Mouse (Mus musculus) kidney, adult 8-10 months (tissue): ENCODE measurements around the gene Atp11c.

Experiments
- DNase-seq, 2 experiments: peaks; one replicate each; pipeline ENCODE4 v3.0.0; 2022

Gene Atp11c

DNA sequence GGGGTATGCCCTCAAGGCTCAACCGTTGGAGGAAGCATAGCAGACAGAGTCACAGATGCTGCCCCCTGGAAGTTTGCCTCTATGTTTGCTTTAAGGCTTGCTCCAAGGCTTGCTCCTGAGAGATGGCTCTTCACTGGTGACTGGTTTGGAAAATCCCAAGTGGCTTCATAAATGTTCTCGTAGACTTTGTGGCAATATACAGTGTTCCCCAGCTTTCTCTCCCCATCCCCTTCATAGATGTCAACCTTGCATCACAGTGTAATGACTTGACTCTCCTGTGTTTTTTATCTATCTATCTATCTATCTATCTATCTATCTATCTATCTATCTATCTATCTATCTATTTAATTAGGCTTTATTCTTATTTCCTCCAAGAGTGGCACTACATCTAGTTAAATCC is at the start of gene Atp11c:
Gene Atp11c, minus strand, starts transcription at position 101 of the 400 bp plus-strand sequence.
- DNase-seq = no peak

DNA sequence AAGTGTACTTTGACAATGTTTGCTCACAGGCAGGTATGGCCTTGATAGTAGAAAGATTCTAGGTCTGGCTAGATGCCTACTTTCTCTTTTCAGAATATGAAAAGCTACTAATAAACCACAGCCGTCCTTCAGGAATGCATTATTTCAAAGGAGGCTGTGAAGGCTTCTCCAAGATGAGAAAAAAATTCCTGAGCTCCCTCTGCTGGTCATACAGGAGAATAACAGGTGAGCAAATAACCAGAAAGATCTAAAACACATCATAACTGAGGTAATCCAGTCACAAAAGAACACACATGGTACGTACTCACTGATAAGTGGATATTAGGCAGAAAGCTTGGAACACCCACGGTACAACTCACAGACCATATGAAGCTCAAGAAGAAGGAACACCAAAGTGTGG is 16.7 kb upstream of the Atp11c start:
- no peak for DNase-seq

DNA sequence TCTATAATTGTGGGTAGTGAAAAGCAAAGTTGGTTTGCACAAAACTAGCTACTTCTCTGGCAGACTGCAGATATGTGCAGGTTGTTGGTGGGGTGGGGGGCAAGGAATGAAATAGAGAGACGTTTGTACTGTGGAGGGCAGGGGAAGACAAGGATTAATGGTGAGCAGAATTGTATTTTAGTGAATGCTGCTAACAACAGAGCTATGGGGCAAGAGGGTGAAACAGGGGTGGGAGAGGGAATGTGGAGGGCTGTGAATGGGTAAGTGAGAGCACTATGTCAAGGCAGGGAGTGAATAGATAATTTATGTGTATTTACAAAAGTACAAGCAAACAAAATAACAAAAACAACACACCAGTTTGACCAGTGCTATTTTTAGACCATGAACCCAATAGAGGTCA is 22.0 kb downstream of the Atp11c start:
- DNase-seq = no peak

GRCm38 (mm10) chrX:60569047-60569446 is 23.5 kb downstream of the Atp11c start:
- DNase-seq = no peak

- DNase-seq = no peak
Observed at GRCm38 (mm10) chrX:60555242-60555641, 37.3 kb downstream of the Atp11c start.

DNA sequence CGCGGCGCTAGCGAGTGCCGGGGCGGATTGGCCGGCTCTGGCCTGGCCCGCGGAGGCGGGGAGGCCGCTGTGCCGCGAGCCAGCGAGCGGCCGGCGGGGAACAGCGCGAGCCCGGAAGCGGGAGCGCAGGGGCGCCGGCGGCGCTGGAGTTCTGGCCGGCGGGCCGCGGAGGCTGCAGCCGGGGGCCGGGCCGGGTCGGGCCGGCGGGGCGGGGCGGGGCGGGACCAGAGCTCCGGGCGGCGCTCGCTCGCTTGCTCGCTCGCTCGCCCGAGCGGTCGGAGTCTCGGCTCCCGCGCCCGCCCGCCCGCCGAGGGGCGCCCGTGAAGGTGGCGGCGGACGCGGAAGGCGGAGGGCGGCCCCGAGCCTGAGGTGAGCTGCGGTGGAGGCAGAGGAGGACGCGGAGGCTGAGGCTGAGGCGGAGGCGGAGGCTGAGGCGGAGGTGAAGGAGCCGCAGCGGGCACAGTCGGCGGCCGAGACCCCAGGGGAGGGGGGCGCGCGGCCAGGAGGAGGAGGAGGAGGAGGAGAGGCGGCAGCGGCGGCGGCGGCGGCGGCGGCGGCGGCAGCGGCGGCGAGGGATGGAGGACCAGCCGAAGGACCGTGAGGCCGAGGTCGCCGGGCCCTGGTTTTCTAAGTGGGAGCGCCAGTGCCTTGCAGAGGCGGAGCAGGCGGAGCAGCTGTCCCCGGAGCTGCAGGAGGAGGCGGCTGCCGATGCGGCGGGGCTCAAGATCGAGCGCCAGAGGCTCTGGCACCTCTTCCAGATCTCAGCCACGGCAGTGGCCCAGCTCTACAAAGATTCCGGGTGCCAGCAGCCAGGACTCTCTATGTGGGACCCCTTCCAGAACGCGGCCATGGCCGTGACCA is 44.8 kb downstream of the Atp11c start:
- DNase-seq = peak; percentile 4 to 5

GRCm38 (mm10) chrX:60547098-60547443 is 45.4 kb downstream of the Atp11c start:
- DNase-seq = no peak

DNA sequence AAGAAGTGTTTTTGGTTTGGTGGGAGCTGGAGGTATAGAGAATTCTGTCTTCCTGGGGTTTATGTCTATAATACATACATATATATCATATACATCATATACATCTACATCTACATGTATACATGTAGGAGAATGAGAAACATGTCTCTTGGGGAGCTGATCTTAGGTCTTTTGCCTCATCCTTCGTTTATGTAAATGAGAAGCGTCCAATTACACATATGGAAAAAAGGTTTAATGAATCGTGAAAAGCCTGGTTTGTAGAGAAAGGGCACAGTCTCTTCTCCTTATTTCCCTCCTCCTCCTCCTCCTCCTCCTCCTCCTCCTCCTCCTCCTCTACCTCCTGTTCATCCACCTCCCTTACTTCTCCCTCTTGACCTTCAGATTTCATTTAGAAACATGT is 46.6 kb downstream of the Atp11c start:
- no peak for DNase-seq

DNA sequence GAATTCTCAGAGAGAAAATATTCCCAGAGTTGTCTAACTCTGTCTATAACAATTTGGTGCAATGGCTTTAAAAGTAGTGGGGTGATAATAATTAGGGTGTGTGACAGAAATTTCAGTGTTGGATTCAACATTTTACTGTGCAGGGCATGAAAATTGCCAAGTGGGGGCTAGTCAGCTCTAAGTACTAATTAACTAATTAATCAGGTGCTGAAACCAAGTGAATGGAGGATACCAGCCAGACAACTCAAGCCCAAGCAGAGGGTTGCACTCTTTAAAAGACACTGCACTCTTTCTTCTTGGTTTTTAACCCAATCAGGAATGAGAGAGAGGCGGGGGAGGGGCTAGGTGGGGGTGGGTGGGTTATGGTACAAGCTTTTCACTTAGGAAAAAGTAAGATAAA is 47.1 kb downstream of the Atp11c start:
- no peak for DNase-seq

GRCm38 (mm10) chrX:60544098-60544497 is 48.4 kb downstream of the Atp11c start:
- no peak for DNase-seq

DNA sequence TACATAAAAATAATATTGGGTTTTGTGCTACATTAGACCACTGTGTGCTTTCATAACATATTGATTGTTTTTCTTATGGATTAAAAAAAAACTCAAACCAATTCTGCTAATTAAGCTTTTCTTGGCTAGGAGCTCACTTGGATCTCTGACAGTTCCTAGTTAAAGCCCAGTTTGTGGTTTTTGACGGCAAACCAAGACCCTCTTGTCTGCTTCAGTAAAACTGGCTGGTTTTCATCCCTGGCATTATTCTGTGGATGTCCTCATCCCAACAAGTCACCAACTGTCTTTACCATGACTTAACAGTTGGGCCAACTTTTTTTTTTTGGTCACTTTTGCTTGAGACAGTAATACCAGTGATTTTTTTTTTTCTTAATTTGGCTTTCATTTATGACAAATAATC is 49.6 kb downstream of the Atp11c start:
- DNase-seq = no peak

DNA sequence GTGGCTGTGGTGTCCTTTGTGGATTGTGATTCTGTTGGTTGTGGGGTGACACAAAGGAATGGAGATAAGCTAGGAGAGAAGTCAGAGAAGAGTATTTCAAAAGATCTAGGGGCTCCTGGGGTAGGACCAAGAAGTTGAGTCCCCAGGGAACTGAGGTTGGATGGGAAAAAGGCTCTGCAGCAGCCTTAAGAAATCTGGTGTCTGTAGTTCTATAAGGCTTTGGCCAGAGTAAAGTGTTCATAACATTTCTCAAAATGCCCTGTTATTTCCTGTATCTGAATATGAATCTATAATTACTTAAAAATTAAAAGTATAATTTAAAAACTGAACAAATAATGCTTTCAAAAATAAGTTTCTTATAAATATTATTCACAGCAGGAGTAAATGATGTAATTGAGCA is 53.3 kb downstream of the Atp11c start, which contains the start of gene Gm7073:
Gene Gm7073, minus strand, starts transcription at position 101 of the 400 bp plus-strand sequence.
- no peak for DNase-seq

GRCm38 (mm10) chrX:60503995-60504394 is 88.5 kb downstream of the Atp11c start:
- DNase-seq = peak; percentile 3 to 10

DNA sequence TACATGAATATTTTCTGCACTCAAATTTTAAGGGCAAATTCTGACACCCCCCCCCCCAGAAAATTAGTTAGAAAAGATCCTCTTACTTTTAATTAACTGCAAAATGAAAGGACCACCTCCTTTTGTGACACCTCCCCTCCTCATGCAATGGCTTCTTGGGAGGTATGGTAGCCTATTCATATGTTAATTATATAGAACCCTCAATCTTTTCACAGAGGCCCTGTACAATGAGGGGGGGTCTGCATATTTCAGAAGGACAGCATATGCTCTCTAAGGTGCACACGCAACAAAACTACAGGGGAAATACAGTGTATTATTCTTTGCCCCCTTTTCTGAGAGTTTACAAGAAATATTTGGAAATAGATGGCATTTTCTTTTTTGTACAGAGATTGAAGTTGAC is 94.7 kb downstream of the Atp11c start:
- no peak for DNase-seq

- DNase-seq = no peak
Observed at GRCm38 (mm10) chrX:60495308-60495707, 97.2 kb downstream of the Atp11c start.

DNA sequence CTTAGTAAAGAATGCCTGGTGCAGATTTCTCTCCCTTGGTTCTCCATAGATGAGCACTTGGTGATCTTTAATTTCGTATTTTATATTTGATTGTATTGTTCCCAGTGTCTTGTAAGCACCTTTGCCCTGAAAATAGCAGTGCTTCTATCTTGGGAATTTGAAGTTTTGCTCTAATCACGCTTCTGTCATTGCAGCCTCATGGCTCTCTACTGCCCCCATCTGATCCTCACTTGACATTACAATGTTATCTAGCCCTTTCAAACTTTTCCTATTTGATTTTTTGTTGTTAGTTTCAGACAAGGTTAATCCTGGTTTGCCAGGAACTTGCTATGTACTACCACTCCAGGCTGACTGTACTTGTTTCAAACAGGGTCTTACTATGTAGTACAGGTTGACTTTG is 128.7 kb downstream of the Atp11c start:
- peak in 1 of 2 experiments; percentile 1 for DNase-seq

DNA sequence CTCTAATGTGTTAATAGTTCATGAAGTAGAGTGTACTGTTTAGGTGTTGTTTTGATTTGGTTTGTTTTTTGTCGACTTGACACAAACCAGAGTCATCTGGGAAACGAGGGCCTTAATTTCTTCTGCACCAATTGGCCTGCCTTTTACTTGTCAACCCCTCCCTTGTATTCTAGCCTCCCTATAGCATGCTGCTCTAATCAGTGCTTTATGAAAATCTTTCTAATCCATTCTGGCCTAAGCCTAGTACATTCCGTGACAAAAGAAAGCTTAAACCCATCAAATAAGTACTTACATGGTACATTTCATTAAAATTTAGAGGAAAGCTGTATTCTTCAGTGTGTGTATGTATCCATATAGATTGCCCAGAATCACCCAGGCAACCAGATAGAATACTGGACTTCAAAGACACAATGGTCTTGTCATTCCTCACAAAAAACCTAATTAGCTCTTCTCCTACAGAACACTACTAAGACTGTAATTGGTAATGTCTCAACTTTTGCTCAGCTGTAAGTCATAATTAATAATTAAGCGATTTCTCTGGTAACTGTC is 177.9 kb downstream of the Atp11c start:
- DNase-seq = no peak

DNA sequence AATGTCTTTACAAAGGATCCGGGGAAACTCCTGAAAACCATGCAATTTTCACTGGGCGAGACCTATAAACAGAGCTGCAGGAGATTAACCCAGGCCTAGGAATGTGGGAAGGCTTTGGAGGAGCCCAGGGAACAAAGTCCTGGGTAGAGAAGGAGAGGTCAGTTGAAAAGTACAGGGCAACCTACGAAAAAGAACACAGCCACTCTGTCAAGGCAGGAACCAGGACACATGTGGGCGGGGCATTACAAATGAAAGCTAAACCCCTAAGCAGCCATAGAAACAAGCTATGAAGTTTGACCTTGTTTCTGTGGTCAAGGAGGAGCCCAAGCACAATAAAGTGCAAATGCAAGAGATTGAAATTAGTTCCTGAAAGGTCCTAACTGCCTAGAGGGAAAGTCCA is 186.8 kb downstream of the Atp11c start:
- peak; percentile 62 to 70 for DNase-seq

DNA sequence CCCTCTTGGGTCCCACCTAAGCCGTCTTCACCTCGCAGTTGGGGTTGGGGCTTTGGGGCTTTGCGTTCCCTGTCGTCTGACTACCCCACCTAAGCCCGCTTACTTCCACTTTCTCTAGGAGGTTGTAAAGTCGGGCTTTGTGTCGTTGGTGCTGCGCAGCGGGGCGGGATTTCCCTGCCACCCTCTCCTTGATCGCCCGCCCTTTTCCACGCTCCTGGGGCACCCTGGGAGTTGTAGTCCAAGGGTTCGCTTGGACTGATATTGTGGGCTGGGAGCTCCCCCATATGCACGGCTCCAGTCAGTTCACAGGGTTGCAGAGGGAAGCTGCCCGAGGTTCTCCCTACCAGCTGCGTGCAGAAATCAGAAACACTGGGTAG is 187.8 kb downstream of the Atp11c start:
- DNase-seq = peak; percentile 89 to 90

DNA sequence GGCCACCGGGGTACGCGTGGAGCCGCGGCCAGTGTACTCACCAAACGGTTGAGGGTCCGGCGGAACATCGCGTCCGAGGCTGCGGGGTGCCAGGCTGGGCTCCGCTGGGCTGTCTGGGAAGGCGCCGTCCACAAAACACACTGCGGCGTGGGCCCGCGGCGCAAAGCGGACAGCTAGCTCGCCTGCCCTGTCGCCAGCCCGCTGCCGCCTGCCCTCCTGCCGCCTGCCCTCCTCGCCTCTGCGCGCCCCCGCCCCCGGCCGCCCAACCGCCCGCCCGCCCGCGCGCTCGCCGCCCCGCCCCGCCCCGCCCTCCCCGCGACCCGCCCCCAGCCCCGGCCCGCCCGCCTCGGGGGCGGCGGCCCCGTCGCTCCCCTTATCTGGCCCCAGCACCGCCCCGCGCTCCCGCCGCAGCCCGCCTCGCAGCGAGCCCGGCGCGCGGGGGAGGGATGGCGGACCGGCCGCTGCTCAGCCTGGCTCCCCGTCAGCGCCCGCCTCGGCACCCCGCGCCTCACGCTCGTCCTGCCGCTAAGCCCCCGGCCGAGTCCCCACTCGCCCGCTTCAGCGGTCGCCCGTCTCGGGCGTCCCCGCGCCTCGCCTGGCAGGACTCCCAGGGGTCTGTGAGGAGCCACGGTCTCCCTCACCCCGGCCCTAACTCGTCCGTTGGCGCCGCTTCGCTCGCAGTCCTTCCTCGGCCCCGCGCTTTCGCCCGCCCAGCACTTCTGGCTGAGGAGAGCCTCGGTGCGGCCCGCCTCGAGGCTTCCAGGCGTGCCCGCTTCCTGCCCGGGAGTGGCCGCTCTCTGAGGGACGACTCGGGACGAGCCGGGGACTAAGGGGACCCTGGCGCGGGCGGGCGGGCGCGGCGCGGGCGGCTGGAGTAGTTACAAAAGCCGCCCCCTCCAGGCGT is 188.5 kb downstream of the Atp11c start:
- peak; percentile 38 to 50 for DNase-seq

- DNase-seq = peak; percentile 2 to 5
Observed at GRCm38 (mm10) chrX:60403062-60403763, 189.3 kb downstream of the Atp11c start.

DNA sequence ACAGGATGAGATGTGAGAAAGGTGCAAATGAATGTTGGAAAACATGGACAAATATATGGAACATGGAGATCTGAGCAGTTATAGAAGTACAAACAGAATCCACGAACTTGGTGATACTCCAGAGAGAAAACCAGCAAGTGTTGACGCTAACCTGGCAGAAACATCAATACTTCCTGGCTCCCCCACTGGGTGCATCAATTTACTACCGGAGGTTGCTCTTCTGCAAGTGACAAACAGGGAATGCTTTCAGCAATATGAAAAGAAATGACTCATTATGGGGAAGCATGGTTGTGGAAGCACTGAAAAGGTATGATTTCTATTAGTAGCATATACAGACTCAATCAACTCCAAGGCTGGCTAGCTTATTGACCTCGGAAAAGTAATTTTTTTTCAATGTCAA is 198.2 kb downstream of the Atp11c start:
- DNase-seq = no peak

DNA sequence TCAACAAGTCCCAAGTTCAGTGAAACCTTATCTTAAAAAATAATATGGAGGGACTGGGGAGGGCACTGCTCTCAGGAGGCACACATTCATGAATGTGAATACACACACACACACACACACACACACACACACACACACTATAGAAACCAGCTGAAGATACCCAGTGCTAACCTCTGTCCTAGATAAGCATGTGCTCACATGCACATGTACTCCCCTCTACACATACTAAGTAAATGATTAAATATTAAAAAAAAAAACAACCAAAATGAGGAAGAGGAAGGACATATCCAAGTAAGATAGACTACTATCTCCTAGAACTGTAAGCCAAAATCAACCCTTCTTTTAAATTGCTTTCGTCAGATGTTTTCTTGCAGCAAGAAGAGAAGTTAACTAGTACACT is 205.6 kb downstream of the Atp11c start:
- no peak for DNase-seq
